Mouse (Mus musculus): ENCODE measurements at regions not wholly inside any gene's neighbourhood (a gene's known extent, or its start where the extent isn't known, plus 50 kb on each side); places are given as distances from the start of the nearest gene placed in this dataset.

DNA sequence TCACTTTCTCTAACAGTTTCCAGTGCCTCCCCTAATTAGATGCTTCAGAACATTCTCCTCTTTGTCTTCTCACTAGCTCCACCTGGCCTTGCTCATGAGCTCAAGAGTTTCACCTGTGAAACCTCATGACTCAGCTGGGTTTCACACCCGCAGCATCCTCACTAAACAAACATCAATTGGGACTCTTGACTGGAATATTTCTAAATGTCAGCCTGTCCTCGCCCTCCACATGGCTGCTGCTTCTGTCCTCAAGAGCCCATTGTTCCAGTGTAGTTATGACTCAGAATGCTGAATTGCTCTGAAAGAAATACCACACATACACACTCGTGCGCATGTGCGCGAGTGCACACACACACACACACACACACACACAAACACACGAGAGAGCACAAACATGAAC, 407.2 kb downstream of the Prss52 start:
- DNase-seq (ENCODE audit: low read depth in 3 of 3, low spot score in 3 of 3), result no peak
- Histone ChIP-seq H3K4me1 (replicated peaks; ENCODE audit: control insufficient read depth in 2 of 2, insufficient read depth in 2 of 2, low read length in 1 of 2) (no peaks in the 10 kb centered on the region), H3K9ac (replicated peaks) (no peak overlapping the region), H3K4me3 (ENCODE audit: insufficient read depth in 1 of 2, low read depth in 2 of 2, low read length in 2 of 2) (no peak overlapping the region), H3K4me2 (ENCODE audit: low read depth) (no peak overlapping the region), H3K27ac (no peak overlapping the region), H3K9me3 (ENCODE audit: control insufficient read depth, low read length) (no peaks in the 10 kb centered on the region), H3K36me3 (replicated peaks; ENCODE audit: control insufficient read depth, insufficient read depth, low read depth) (no peaks in the 10 kb centered on the region), H3K27me3 (ENCODE audit: control insufficient read depth, insufficient read depth, low read length) (no peaks in the 10 kb centered on the region)
- WGBS (ENCODE audit: insufficient replicate concordance), result 78% methylated on average over 7 of the region's 7 CpGs
- TF ChIP-seq CTCF (IDR thresholded peaks at IDR 0.05; ENCODE audit: low read depth) (no peak), EP300 (IDR thresholded peaks at IDR 0.05; ENCODE audit: low read depth) (no peak)
- no peak for ATAC-seq (ENCODE audit: insufficient read depth)

DNA sequence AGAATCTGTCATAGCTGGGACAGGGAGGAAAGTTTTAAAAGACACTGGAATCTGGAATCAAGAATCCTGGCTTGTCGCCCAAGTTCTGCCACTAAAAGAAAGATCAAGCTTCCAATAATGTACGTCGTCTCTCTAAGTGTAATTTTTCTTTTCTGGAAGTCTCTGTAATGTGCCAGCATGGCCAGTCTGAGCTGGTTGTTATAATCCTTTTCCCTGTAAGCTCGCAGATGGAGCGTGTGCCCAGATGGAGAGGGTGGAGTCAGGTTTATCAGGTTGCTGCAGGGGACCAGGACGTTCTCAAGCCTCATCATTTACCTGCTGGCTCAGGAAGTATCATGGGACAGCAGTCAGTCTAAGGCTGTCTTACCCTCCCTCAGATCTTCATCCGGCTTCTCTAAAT, 408.6 kb downstream of the Prss52 start:
- no peaks in the 10 kb centered on the region for H3K9me3 ChIP-seq (ENCODE audit: control insufficient read depth, low read length)
- H3K9ac ChIP-seq (replicated peaks), result no peak overlapping the region
- H3K27ac ChIP-seq, result no peak overlapping the region
- H3K36me3 ChIP-seq (replicated peaks; ENCODE audit: control insufficient read depth, insufficient read depth, low read depth), result no peaks in the 10 kb centered on the region
- no peaks in the 10 kb centered on the region for H3K27me3 ChIP-seq (ENCODE audit: control insufficient read depth, insufficient read depth, low read length)
- no peaks in the 10 kb centered on the region for H3K4me1 ChIP-seq (replicated peaks; ENCODE audit: control insufficient read depth in 2 of 2, insufficient read depth in 2 of 2, low read length in 1 of 2)
- WGBS (ENCODE audit: insufficient replicate concordance), result 55% methylated on average over 7 of the region's 7 CpGs
- DNase-seq (ENCODE audit: low read depth in 3 of 3, low spot score in 3 of 3) (no peak), ATAC-seq (ENCODE audit: insufficient read depth) (no peak)
- TF ChIP-seq CTCF (IDR thresholded peaks at IDR 0.05; ENCODE audit: low read depth), result no peak
- no peak for TF ChIP-seq EP300 (IDR thresholded peaks at IDR 0.05; ENCODE audit: low read depth)
- H3K4me3 ChIP-seq (ENCODE audit: insufficient read depth in 1 of 2, low read depth in 2 of 2, low read length in 2 of 2), result no peak overlapping the region
- no peak overlapping the region for H3K4me2 ChIP-seq (ENCODE audit: low read depth)

DNA sequence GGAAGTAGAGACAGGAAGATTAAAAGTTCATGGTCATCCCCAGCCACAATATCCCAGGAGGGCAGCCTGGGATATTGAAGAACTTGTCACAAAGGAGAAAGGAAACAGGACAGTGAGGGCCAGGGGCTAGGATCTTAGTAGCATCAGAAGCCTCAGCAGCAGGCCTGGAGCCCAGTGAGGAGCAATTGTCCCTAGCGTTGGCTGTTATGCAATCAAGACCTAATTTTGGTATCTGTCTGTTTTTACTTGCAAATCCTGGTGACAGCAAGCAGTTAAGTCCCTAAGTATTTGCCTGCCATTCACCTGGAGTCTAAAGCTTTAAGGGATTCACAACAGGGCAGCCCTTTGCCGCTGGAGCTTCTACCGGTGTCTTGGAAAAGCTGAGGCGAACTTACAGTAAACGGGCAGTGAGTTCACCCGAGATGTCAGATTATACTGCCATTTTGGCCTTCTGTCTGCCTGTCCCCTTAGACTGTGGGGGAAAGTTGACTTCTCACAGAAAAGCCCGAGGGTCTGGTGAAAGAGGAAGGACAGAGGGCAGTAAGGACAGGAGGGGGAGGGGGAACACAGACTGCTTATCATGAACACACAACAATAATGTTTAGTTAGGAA, 413.6 kb downstream of the Prss52 start:
- DNase-seq (ENCODE audit: low read depth in 3 of 3, low spot score in 3 of 3), result no peak
- H3K27ac ChIP-seq, result no peak overlapping the region
- H3K4me3 ChIP-seq (ENCODE audit: insufficient read depth in 1 of 2, low read depth in 2 of 2, low read length in 2 of 2), result no peak overlapping the region
- TF ChIP-seq EP300 (IDR thresholded peaks at IDR 0.05; ENCODE audit: low read depth) (no peak), CTCF (IDR thresholded peaks at IDR 0.05; ENCODE audit: low read depth) (no peak)
- no peak overlapping the region for H3K9ac ChIP-seq (replicated peaks)
- ATAC-seq (ENCODE audit: insufficient read depth), result no peak
- H3K4me2 ChIP-seq (ENCODE audit: low read depth), result no peak overlapping the region
- peaks cover 0 to 2% of the 10 kb centered on the region in 2 experiments; a peak in 1 of 4 replicates for H3K4me1 ChIP-seq (replicated peaks; ENCODE audit: control insufficient read depth in 2 of 2, insufficient read depth in 2 of 2, low read length in 1 of 2)
- H3K27me3 ChIP-seq (ENCODE audit: control insufficient read depth, insufficient read depth, low read length), result no peaks in the 10 kb centered on the region
- 33% methylated on average over 7 of the region's 7 CpGs for WGBS (ENCODE audit: insufficient replicate concordance)
- no peaks in the 10 kb centered on the region for H3K36me3 ChIP-seq (replicated peaks; ENCODE audit: control insufficient read depth, insufficient read depth, low read depth)
- H3K9me3 ChIP-seq (ENCODE audit: control insufficient read depth, low read length), result no peaks in the 10 kb centered on the region

DNA sequence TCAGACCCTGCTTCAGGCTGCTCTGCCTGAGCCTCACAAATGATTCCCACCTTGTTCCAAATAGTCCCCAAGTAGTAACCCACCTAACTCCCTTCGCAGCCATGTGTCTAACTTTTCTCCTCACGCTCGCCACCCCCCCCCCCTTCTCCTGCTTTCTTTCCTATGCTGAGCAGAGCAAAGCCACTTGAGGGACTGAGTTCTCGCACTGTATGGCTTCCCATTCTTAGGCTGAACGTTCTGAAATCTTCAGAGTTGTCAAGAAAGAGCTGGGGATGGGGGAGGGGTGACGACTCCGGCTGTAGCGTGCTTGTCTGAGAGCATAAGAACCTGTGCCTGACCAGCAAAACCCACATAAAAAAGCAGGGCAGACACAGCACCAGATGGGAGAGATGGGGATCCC, 420.6 kb downstream of the Prss52 start:
- Histone ChIP-seq H3K27me3 (ENCODE audit: control insufficient read depth, insufficient read depth, low read length) (no peaks in the 10 kb centered on the region), H3K9ac (replicated peaks) (no peak overlapping the region), H3K4me2 (ENCODE audit: low read depth) (no peak overlapping the region), H3K27ac (no peak overlapping the region), H3K4me3 (ENCODE audit: insufficient read depth in 1 of 2, low read depth in 2 of 2, low read length in 2 of 2) (no peak overlapping the region), H3K36me3 (replicated peaks; ENCODE audit: control insufficient read depth, insufficient read depth, low read depth) (no peaks in the 10 kb centered on the region), H3K9me3 (ENCODE audit: control insufficient read depth, low read length) (no peaks in the 10 kb centered on the region), H3K4me1 (replicated peaks; ENCODE audit: control insufficient read depth in 2 of 2, insufficient read depth in 2 of 2, low read length in 1 of 2) (peaks cover 0 to 4% of the 10 kb centered on the region in 2 experiments; a peak in 1 of 4 replicates)
- no peak for DNase-seq (ENCODE audit: low read depth in 3 of 3, low spot score in 3 of 3)
- WGBS (ENCODE audit: insufficient replicate concordance), result 33% methylated on average over 8 of the region's 8 CpGs
- ATAC-seq (ENCODE audit: insufficient read depth), result no peak
- no peak for TF ChIP-seq CTCF (IDR thresholded peaks at IDR 0.05; ENCODE audit: low read depth)
- TF ChIP-seq EP300 (IDR thresholded peaks at IDR 0.05; ENCODE audit: low read depth), result no peak

DNA sequence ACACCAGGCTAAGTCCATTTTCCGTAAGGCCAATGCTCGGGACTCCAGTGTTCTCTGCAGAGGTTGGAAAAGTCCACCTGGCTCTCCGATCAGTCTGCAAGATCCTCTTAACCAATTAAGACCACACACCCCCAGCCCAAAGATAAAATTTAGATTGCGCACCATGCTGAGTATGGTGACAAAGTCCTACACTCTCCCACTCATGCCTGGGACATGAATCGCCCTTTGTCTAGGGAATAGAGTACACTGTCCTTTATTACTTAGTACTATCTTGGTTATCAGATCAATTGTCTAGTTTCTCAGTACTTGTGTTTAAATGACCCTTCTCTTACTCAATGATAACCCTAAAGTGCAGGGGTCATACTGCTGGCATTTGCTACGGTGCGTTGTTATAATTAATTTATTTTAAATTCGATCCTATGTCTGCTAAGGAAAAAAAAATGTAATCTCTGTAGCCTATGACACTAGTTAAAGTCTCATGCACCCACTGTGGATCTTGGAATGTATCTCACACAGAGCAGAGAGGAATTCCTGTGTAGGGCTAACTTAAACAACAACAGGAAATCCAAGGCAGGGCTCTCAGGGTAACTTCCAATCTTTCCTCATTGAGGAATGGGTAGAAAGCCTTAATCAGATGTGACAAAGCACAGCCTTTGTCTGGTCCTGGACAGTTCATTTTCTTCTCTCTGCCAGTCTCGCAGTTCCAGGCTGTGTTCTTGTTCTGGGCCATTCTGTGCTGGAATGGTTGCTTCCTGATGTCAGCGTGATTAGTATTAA, 421.4 kb downstream of the Prss52 start:
- no peak overlapping the region for H3K4me2 ChIP-seq (ENCODE audit: low read depth)
- DNase-seq (ENCODE audit: low read depth in 3 of 3, low spot score in 3 of 3), result no peak
- ATAC-seq (ENCODE audit: insufficient read depth), result no peak
- no peaks in the 10 kb centered on the region for H3K9me3 ChIP-seq (ENCODE audit: control insufficient read depth, low read length)
- no peak overlapping the region for H3K27ac ChIP-seq
- TF ChIP-seq CTCF (IDR thresholded peaks at IDR 0.05; ENCODE audit: low read depth) (no peak), EP300 (IDR thresholded peaks at IDR 0.05; ENCODE audit: low read depth) (no peak)
- H3K36me3 ChIP-seq (replicated peaks; ENCODE audit: control insufficient read depth, insufficient read depth, low read depth), result no peaks in the 10 kb centered on the region
- H3K9ac ChIP-seq (replicated peaks), result no peak overlapping the region
- no peaks in the 10 kb centered on the region for H3K27me3 ChIP-seq (ENCODE audit: control insufficient read depth, insufficient read depth, low read length)
- peaks cover 0 to 4% of the 10 kb centered on the region in 2 experiments; a peak in 1 of 4 replicates for H3K4me1 ChIP-seq (replicated peaks; ENCODE audit: control insufficient read depth in 2 of 2, insufficient read depth in 2 of 2, low read length in 1 of 2)
- WGBS (ENCODE audit: insufficient replicate concordance), result 60% methylated on average over 10 of the region's 10 CpGs
- H3K4me3 ChIP-seq (ENCODE audit: insufficient read depth in 1 of 2, low read depth in 2 of 2, low read length in 2 of 2), result no peak overlapping the region

Data from liver, embryonic 14.5 days (tissue).